Mouse (Mus musculus) myocyte (in vitro differentiated cells): ENCODE measurements around the gene Slc22a15. TPM values are rescaled to one million over a fixed set of nuclear protein-coding genes. Genes with fewer than 3 reads are reported as not detected.

Source experiments
- H3K27me3 ChIP-seq: one replicate; pipeline ENCODE4 v1.6.1; 2011; ENCODE audit not compliant: control insufficient read depth, insufficient read depth, insufficient read length
- H3K36me3 ChIP-seq: one replicate; pipeline ENCODE4 v1.6.1; 2011; ENCODE audit not compliant: control insufficient read depth, insufficient read depth
- H3K4me2 ChIP-seq: one replicate; pipeline ENCODE4 v1.6.1; 2011; ENCODE audit warnings: low read depth, control low read depth
- H3K4me3 ChIP-seq: one replicate; pipeline ENCODE4 v1.5.1; 2011; ENCODE audit warnings: mild to moderate bottlenecking, control low read depth, moderate library complexity
- H3K79me2 ChIP-seq: one replicate; pipeline ENCODE4 v1.6.1; 2011; ENCODE audit not compliant: control insufficient read depth, insufficient read depth
- H3ac ChIP-seq: one replicate; pipeline ENCODE4 v1.6.1; 2011; ENCODE audit not compliant: control insufficient read depth, insufficient read length
- CEBPB ChIP-seq: IDR thresholded peaks from 2 replicates; pipeline ENCODE4 v1.6.1; 2011; ENCODE audit warnings: mild to moderate bottlenecking, moderate library complexity; ENCODE audit not compliant: poor library complexity, insufficient read depth, severe bottlenecking
- E2F4 ChIP-seq: IDR thresholded peaks from one replicate; pipeline ENCODE4 v1.6.1; 2011; ENCODE audit warnings: mild to moderate bottlenecking, control low read depth, moderate library complexity; ENCODE audit not compliant: insufficient read depth
- MAX ChIP-seq: IDR thresholded peaks from one replicate; pipeline ENCODE4 v1.6.1; 2011; ENCODE audit warnings: low read depth, mild to moderate bottlenecking, control low read depth
- MYOD1 ChIP-seq, 3 experiments: IDR thresholded peaks; one replicate each; pipeline ENCODE4 v1.6.1; 2011; ENCODE audit warnings: control low read depth in 2 of 3, low read depth in 2 of 3, mild to moderate bottlenecking in 2 of 3, moderate library complexity in 1 of 3; ENCODE audit not compliant: insufficient read length in 2 of 3, control insufficient read depth in 1 of 3
- MYOG ChIP-seq, 3 experiments: IDR thresholded peaks; one replicate each; pipeline ENCODE4 v1.6.1; 2011; ENCODE audit warnings: control low read depth in 2 of 3, low read depth in 2 of 3, mild to moderate bottlenecking in 2 of 3; ENCODE audit not compliant: insufficient read length in 2 of 3, control insufficient read depth in 1 of 3, insufficient read depth in 1 of 3
- POLR2A ChIP-seq: IDR thresholded peaks from one replicate; pipeline ENCODE4 v1.6.1; 2011; ENCODE audit warnings: low read depth, mild to moderate bottlenecking, control low read depth, moderate library complexity; ENCODE audit not compliant: insufficient read length
- POLR2AphosphoS2 ChIP-seq: IDR thresholded peaks from one replicate; pipeline ENCODE4 v1.6.1; 2011; ENCODE audit warnings: low read depth, control low read depth; ENCODE audit not compliant: insufficient read length
- REST ChIP-seq: IDR thresholded peaks from one replicate; pipeline ENCODE4 v1.6.1; 2011; ENCODE audit warnings: mild to moderate bottlenecking, control low read depth, moderate library complexity; ENCODE audit not compliant: insufficient read depth, insufficient read length
- SRF ChIP-seq: IDR thresholded peaks from one replicate; pipeline ENCODE4 v1.6.1; 2011; ENCODE audit warnings: low read depth; ENCODE audit not compliant: control insufficient read depth, insufficient read length
- TCF12 ChIP-seq: IDR thresholded peaks from one replicate; pipeline ENCODE4 v1.6.1; 2011; ENCODE audit warnings: mild to moderate bottlenecking, control low read depth; ENCODE audit not compliant: poor library complexity, insufficient read depth, severe bottlenecking
- TCF3 ChIP-seq: IDR thresholded peaks from one replicate; pipeline ENCODE4 v1.6.1; 2011; ENCODE audit warnings: low read depth, control low read depth; ENCODE audit not compliant: insufficient read length
- USF1 ChIP-seq: IDR thresholded peaks from one replicate; pipeline ENCODE4 v1.6.1; 2011; ENCODE audit warnings: low read depth, mild to moderate bottlenecking, control low read depth, moderate library complexity
- polyA plus RNA-seq: library from polyadenylated mRNA; unstranded; fragments of >200 nt; fragmentation: generic; extraction: Trizol; gene quantifications from one replicate; pipeline ENCODE4 v1.2.1, GENCODE M21; 2012; ENCODE audit warnings: missing spikeins

Gene Slc22a15
- polyA plus RNA-seq, 1 experiment, result 6.2 TPM

GRCm38 (mm10) chr3:101895376-101895910 lies 28.8 kb downstream of the Slc22a15 start:
- H3K27me3 ChIP-seq, result no peaks in the 10 kb centered on the region
- H3ac ChIP-seq, result no peak overlapping the region
- TF ChIP-seq E2F4, result no peak
- TF ChIP-seq SRF, result no peak
- no peak for TF ChIP-seq MAX
- TF ChIP-seq POLR2AphosphoS2, result no peak
- no peak for TF ChIP-seq MYOD1 (IDR thresholded peaks at IDR 0.05; ENCODE audit: control insufficient read depth in 1 of 3, insufficient read length in 2 of 3, low read depth in 2 of 3)
- no peak for TF ChIP-seq POLR2A
- no peak for TF ChIP-seq CEBPB
- H3K4me3 ChIP-seq, result no peak overlapping the region
- H3K36me3 ChIP-seq, result no peaks in the 10 kb centered on the region
- H3K79me2 ChIP-seq, result no peaks in the 10 kb centered on the region
- H3K4me2 ChIP-seq, result no peak overlapping the region

GRCm38 (mm10) chr3:101885591-101885990 lies 38.7 kb downstream of the Slc22a15 start:
- H3K4me2 ChIP-seq, result no peak overlapping the region
- H3ac ChIP-seq, result no peak overlapping the region
- no peaks in the 10 kb centered on the region for H3K27me3 ChIP-seq
- TF ChIP-seq POLR2AphosphoS2 (no peak), TCF12 (no peak), E2F4 (no peak), USF1 (no peak), MAX (no peak), REST (no peak), SRF (no peak), MYOG (IDR thresholded peaks at IDR 0.05; ENCODE audit: control insufficient read depth in 1 of 3, insufficient read depth in 1 of 3, insufficient read length in 2 of 3, low read depth in 2 of 3) (no peak), TCF3 (no peak), CEBPB (no peak), POLR2A (no peak), MYOD1 (IDR thresholded peaks at IDR 0.05; ENCODE audit: control insufficient read depth in 1 of 3, insufficient read length in 2 of 3, low read depth in 2 of 3) (no peak)
- no peaks in the 10 kb centered on the region for H3K79me2 ChIP-seq
- peaks cover 3% of the 10 kb centered on the region for H3K36me3 ChIP-seq
- no peak overlapping the region for H3K4me3 ChIP-seq

DNA sequence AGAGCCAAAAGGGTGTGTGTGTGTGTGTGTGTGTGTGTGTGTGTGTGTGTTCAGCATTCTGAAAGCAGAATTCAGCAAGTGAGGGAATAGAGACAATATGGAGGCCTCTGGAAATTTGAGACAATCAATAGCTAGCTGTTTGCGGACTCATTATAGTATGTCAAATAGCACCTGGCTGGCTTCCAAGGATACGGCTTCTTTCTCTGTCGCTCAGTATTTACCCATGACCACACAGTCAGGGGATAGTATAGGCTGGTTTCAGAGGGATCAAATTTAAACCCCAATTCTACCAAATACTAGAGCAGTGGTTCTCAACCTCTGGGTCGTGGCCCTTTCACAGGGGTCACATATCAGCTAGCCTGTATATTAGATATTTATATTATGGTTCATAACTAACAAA lies 39.2 kb downstream of the Slc22a15 start:
- TF ChIP-seq USF1 (no peak), POLR2A (no peak), MYOG (IDR thresholded peaks at IDR 0.05; ENCODE audit: control insufficient read depth in 1 of 3, insufficient read depth in 1 of 3, insufficient read length in 2 of 3, low read depth in 2 of 3) (no peak), POLR2AphosphoS2 (no peak), CEBPB (no peak), SRF (no peak), MYOD1 (IDR thresholded peaks at IDR 0.05; ENCODE audit: control insufficient read depth in 1 of 3, insufficient read length in 2 of 3, low read depth in 2 of 3) (no peak), TCF3 (no peak), E2F4 (no peak)
- Histone ChIP-seq H3K4me3 (no peak overlapping the region), H3K79me2 (no peaks in the 10 kb centered on the region), H3K36me3 (peaks cover 3% of the 10 kb centered on the region), H3ac (no peak overlapping the region), H3K27me3 (no peaks in the 10 kb centered on the region), H3K4me2 (no peak overlapping the region)

DNA sequence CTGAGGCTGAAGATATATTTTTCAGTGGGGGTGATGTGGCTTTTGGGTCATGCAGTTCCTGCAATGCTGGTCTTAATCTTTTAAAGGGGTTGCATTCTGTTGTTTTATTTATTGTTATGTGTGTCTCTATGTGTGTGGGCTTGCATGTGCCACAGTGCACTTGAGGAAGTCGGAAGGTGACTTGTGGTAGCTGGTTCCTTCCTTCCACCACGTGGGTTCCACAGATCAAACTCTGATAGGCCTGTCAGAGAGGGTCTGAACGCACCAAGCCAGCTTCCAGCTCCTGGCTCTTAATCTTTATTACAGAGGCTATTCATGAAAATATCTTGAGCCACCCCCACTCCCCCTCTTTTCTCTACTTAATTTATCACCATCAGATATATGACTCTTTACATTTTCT lies 40.4 kb downstream of the Slc22a15 start:
- Histone ChIP-seq H3K27me3 (no peaks in the 10 kb centered on the region), H3K4me3 (no peak overlapping the region), H3ac (no peak overlapping the region), H3K79me2 (no peaks in the 10 kb centered on the region), H3K4me2 (no peak overlapping the region), H3K36me3 (peaks cover 3% of the 10 kb centered on the region)
- TF ChIP-seq E2F4, result no peak
- TF ChIP-seq USF1, result no peak
- no peak for TF ChIP-seq POLR2A
- TF ChIP-seq MYOD1 (IDR thresholded peaks at IDR 0.05; ENCODE audit: control insufficient read depth in 1 of 3, insufficient read length in 2 of 3, low read depth in 2 of 3), result no peak
- no peak for TF ChIP-seq CEBPB
- TF ChIP-seq MYOG (IDR thresholded peaks at IDR 0.05; ENCODE audit: control insufficient read depth in 1 of 3, insufficient read depth in 1 of 3, insufficient read length in 2 of 3, low read depth in 2 of 3), result no peak
- TF ChIP-seq POLR2AphosphoS2, result no peak
- no peak for TF ChIP-seq TCF3
- TF ChIP-seq SRF, result no peak
- no peak for TF ChIP-seq MAX
- no peak for TF ChIP-seq REST
- TF ChIP-seq TCF12, result no peak

GRCm38 (mm10) chr3:101881721-101882120 lies 42.5 kb downstream of the Slc22a15 start:
- H3K79me2 ChIP-seq, result no peaks in the 10 kb centered on the region
- no peak overlapping the region for H3K4me2 ChIP-seq
- no peak overlapping the region for H3K4me3 ChIP-seq
- H3K36me3 ChIP-seq, result peaks cover 3% of the 10 kb centered on the region
- no peak overlapping the region for H3ac ChIP-seq
- no peaks in the 10 kb centered on the region for H3K27me3 ChIP-seq
- TF ChIP-seq TCF12 (no peak), E2F4 (no peak), USF1 (no peak), CEBPB (no peak), MYOD1 (IDR thresholded peaks at IDR 0.05; ENCODE audit: control insufficient read depth in 1 of 3, insufficient read length in 2 of 3, low read depth in 2 of 3) (no peak), POLR2A (no peak), POLR2AphosphoS2 (no peak), REST (no peak), SRF (no peak), TCF3 (no peak), MYOG (IDR thresholded peaks at IDR 0.05; ENCODE audit: control insufficient read depth in 1 of 3, insufficient read depth in 1 of 3, insufficient read length in 2 of 3, low read depth in 2 of 3) (no peak), MAX (no peak)
